Mouse (Mus musculus) lung, postnatal 36 days (tissue): Measurements from ENCODE around the gene Olfr1080.
"Not testable (repeated sequence)": the region's sequence is repeated elsewhere in the genome, so short reads cannot be mapped to it uniquely, and the experiment has no call there.

Experiments
- DNase-seq: peaks from one replicate; pipeline ENCODE4 v3.0.0; 2022; ENCODE audit warnings: mixed read lengths

The Olfr1080 gene

DNA sequence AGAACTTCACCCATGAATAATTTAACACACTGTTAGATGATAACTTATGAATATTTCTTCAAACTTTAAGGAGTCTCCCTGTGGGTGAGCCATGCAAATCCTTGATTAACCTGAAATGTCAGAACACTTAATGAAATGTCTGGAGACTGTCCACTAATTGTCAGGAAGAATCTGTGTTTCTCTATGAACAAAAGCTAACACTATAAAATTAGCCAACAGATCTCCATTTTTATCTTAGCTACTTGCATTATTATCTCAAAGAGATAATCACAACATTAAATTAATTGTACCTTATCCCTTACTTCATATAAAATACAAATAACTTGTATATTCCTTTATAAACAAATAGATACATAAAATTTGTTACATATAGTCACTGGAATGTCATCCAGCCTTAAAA is at the start of gene Olfr1080:
TSS of gene Olfr1080 (minus strand) at position 101 of the 400 bp plus-strand sequence.
- DNase-seq = not testable (repeated sequence)

DNA sequence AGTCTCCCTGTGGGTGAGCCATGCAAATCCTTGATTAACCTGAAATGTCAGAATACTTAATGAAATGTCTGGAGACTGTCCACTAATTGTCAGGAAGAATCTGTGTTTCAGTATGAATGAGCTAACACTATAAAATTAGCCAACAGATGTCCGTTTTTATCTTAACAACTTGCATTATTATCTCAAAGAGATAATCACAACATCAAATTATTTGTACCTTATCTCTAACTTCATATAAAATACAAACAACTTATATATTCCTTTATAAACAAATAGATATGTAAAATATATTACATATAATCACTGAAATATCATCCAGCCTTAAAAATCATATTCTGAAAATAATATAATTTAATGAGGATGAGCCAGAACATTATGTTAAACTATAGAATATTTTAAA is 40.8 kb upstream of the Olfr1080 start, which contains the start of gene Olfr1082:
TSS of gene Olfr1082 (minus strand) at position 101 of the 400 bp plus-strand sequence.
- DNase-seq = not testable (repeated sequence)

DNA sequence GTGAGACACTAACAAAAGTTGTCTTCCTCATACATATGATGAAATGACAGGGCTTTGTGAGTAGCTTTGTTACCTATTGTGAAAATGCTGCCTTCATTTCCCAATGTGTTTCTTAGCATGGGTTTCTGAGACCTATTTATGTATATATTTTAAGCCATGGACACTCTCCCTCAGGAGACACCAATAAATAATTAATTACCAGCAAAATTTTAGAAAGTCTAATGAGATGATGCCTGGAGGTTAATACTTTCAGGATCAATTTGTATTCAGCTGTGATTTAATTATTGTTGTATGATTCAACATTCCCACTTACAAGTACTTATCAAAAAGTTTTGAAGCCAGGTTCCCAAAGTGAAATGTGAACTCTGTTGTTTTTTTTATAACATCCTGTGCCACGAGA is 15.7 kb downstream of the Olfr1080 start, which contains the start of gene Olfr1079:
TSS of gene Olfr1079 (minus strand) at position 101 of the 400 bp plus-strand sequence.
- DNase-seq = no peak

DNA sequence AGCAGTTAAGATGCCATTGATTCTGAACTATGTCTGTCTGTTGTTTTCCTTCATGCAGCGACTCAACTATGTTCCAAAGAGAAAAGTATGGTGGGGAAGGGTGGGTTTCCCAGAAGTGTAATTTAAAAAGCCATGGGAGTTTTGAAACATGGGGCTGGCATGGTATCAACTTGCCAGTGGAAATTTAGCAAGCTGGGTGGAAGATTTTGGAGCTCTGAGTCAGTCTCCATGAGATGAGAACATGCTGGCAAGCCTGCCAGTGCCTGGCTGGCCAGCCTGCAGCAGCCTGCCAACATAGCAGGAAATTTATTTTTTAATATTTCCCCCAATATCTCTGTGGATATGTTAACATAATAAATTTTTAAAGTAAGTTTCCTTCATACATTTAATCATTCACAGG is 27.0 kb downstream of the Olfr1080 start:
- no peak for DNase-seq

DNA sequence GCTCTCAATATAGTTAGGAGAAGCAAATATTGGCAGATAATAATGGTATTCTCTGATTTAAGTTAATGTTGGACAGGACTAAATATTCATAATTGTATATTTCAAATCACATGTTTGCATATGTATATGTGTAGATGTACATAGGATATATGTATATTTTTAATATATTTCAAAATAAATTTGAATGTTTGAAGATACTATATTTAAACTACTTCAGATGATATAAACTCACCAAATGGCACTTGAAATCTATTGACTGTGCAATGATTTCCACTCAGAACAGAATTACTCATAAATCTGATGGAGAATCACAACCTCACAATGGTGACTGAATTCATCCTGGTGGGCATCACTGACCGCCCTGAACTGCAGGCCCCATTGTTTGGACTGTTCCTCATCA is 49.9 kb downstream of the Olfr1080 start, which contains the start of gene Olfr1076:
TSS of gene Olfr1076 (plus strand) at position 301 of the 400 bp plus-strand sequence.
- no peak for DNase-seq
